Mouse (Mus musculus) kidney, adult 9 months (tissue): ENCODE data around the gene Tmem147.

ENCODE experiments used
- DNase-seq: peaks from one replicate; pipeline ENCODE4 v3.0.0; 2022

Gene Tmem147

GRCm38 (mm10) chr7:30723274-30723953 lies 5.9 kb downstream of the Tmem147 start:
- no peak for DNase-seq

- no peak for DNase-seq
Measured at GRCm38 (mm10) chr7:30721286-30721685, 8.1 kb downstream of the Tmem147 start.

- no peak for DNase-seq
Measured at GRCm38 (mm10) chr7:30719669-30720068, 9.7 kb downstream of the Tmem147 start.

GRCm38 (mm10) chr7:30717716-30718046 lies 11.7 kb downstream of the Tmem147 start:
- DNase-seq, result no peak

GRCm38 (mm10) chr7:30717006-30717715 lies 12.2 kb downstream of the Tmem147 start:
- DNase-seq, result peak; percentile 28

GRCm38 (mm10) chr7:30711942-30712341 lies 17.4 kb downstream of the Tmem147 start, which contains the start of gene Atp4a:
Atp4a (plus strand) TSS chr7:30712209.
- DNase-seq, result peak; percentile 45

- DNase-seq, result no peak
Measured at GRCm38 (mm10) chr7:30707441-30707840, 21.9 kb downstream of the Tmem147 start.

GRCm38 (mm10) chr7:30706214-30706882 lies 23.0 kb downstream of the Tmem147 start:
- DNase-seq, result no peak

- peak; percentile 13 for DNase-seq
Measured at GRCm38 (mm10) chr7:30698589-30698988, 30.8 kb downstream of the Tmem147 start, which contains the start of gene 2200002J24Rik. 2200002J24Rik (plus strand) TSS chr7:30698926.

- no peak for DNase-seq
Measured at GRCm38 (mm10) chr7:30698101-30698500, 31.2 kb downstream of the Tmem147 start.

- DNase-seq, result no peak
Measured at GRCm38 (mm10) chr7:30688325-30688724, 41.0 kb downstream of the Tmem147 start.

- DNase-seq, result no peak
Measured at GRCm38 (mm10) chr7:30683425-30683824, 45.9 kb downstream of the Tmem147 start.

GRCm38 (mm10) chr7:30681897-30682296 lies 47.4 kb downstream of the Tmem147 start:
- no peak for DNase-seq

GRCm38 (mm10) chr7:30678263-30678975 lies 50.9 kb downstream of the Tmem147 start:
- DNase-seq, result no peak
